Mouse (Mus musculus): ENCODE measurements around the gene Mapkapk2.
"Not testable (repeated sequence)": the region's sequence is repeated elsewhere in the genome, so short reads cannot be mapped to it uniquely, and the experiment has no call there.

Gene Mapkapk2

DNA sequence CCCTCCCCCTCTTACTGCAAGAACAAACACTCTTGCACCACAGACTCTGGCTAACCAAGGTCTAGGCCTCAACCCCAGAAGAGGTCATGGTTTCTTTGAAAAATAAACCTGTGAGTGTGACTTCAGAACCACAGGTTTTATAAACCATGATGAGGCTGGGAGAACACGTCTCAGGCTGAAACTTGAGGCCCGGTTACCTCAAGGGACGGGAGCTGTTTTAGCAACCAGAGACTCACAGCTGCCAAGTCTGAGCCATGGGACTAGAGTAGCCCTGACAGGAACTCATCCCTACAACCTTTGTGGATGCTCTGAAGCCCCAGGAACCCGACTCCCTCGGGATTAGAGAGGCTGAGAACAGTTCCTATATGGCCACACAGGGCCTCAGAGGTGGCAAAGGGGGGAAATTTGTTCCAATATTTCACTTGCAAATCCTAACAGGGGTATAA, 48.2 kb downstream of the Mapkapk2 start:
- no peak for DNase-seq (ENCODE audit: low spot score in 2 of 2)

DNA sequence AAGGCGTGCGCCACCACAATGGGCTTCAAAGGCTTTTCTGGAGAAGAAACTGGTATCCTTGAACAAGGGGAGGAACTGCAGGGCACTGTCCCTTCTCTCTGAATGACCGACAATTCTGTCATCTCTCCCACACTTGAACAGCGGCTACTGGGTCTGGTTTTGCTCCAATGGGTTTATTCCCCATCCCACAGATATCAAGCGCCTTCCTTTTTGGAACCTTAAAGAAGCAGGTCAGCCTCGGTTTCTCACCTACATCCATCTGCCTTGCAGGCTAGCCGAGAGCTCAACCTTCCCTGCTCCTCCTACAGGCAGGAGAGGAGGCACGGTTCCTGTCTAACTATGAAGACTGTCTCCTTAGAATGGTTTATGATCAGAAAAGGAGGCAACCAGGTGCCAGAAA, 48.7 kb downstream of the Mapkapk2 start:
- DNase-seq (ENCODE audit: low spot score in 2 of 2), result no peak

GRCm38 (mm10) chr1:131048121-131048863, 49.3 kb downstream of the Mapkapk2 start:
- DNase-seq (ENCODE audit: low spot score in 2 of 2), result no peak

GRCm38 (mm10) chr1:131046607-131047006, 51.0 kb downstream of the Mapkapk2 start:
- no peak for DNase-seq (ENCODE audit: low spot score in 2 of 2)

DNA sequence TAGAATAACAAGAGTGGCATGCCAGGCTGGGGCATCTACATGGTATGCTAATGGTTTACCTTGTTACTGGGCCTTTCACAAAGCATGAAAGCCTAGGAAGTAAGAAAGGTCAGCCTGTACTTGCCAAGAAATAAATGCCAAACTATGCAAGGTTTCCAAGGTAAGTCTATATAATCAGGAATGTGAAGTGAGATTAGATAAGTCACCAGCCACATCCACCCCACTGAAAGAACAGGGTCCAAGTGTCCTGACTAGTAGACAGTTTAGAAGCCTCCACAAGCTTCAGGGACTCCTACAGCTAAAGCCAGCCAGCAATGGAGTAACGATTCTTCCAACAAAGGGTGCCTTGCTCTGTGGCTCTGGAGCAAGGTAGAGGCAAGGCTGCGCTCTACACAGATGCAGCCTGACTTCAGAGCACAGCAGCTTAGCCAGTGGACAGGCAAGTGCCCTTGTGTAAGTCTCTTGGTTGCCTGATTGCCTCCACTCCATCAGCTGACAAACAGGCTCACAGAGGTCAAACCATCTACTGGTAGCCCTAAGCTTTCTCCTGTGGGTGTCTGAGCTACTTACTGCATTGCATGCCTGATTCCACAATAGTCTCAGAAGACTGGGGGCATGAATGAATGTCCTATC, 51.8 kb downstream of the Mapkapk2 start:
- DNase-seq (ENCODE audit: low spot score in 2 of 2), result no peak

- no peak for DNase-seq (ENCODE audit: low spot score in 2 of 2)
These were observed 54.0 kb downstream of the Mapkapk2 start for GRCm38 (mm10) chr1:131043636-131044035.

- DNase-seq (ENCODE audit: low spot score in 2 of 2), result no peak
These were observed 54.9 kb downstream of the Mapkapk2 start for GRCm38 (mm10) chr1:131042721-131043120.

DNA sequence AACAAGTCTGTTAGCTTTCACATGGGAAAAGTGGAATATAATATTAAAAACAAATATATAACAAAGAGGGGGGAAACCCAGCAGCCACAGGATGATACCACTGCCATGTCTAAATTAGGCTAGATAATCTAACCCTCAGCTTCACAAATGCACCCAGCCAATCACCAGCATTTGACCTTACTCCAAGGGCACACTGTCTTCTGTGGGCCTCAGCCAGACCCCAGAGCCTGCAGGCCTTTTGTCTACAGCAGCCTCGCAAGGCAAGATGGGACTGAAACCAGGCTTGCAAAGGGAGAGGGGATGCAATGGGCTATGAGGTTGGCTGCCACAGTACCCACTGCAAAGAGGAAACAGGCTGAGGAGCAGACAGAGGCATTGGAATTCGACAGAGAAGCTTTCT, 55.4 kb downstream of the Mapkapk2 start:
- DNase-seq (ENCODE audit: low spot score in 2 of 2), result no peak

- no peak for DNase-seq (ENCODE audit: low spot score in 2 of 2)
These were observed 58.1 kb downstream of the Mapkapk2 start for GRCm38 (mm10) chr1:131039479-131039878.

- DNase-seq (ENCODE audit: low spot score in 2 of 2), result no peak
These were observed 59.1 kb downstream of the Mapkapk2 start for GRCm38 (mm10) chr1:131038415-131039017.

DNA sequence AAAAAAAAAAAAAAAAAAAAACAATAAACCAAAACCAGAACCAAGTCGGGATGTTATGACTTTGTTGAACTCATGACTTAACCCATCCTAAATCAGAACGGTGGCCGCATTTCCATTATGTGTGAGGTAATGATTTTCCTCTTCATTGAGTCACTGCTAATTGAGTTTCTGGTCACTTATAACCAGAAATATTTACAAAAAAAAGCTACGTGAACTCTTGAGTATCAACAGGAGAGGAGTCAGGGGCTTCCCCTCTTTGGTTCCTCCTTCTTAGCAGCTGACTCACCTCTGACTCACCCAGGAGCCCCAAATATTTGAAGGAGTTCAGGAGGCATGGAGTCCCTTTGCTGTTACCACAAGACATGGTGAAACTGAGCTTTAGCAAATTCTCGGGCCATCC, 59.6 kb downstream of the Mapkapk2 start:
- no peak for DNase-seq (ENCODE audit: low spot score in 2 of 2)

DNA sequence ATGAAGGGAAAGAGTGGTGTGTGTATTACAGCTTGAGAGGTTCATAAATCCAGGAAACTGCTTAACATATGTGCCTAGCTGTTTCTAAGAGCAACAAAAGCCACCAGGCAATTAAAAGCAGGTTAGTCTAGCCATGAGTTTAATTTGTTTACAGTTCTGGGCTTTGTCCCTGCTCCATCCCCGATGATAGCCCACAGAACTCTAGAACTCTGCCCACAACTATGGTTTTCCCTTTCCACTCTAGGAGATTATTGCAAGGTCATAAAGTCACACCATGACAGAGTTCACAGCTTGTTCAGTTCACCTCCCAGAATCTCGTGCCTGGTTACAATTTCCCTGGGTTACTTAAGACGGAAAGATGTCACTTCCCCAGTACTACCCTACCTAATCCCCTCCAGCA, 66.4 kb downstream of the Mapkapk2 start:
- DNase-seq (ENCODE audit: low spot score in 2 of 2), result no peak

DNA sequence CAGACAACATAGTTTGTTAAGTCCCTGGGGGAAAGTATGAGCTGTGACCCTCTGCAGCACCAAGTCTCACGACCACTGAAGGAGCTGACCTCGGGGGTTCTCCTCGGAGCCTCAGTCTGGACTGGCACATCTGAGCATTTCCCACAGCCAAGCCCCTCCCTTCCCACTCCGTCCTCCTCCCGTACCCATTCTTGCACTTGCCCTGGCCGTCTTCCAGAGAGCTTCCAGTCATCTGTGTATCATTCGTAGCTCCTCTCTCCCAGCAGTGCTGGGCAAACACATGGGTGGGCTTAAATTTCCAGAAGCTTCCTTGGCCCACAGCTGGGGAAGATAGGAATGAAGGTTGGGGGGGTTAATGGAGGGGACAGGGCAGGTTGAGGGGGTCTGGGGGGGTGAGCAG, 67.4 kb downstream of the Mapkapk2 start:
- no peak for DNase-seq (ENCODE audit: low spot score in 2 of 2)

GRCm38 (mm10) chr1:131029215-131029614, 68.4 kb downstream of the Mapkapk2 start:
- DNase-seq (ENCODE audit: low spot score in 2 of 2), result no peak

GRCm38 (mm10) chr1:131025843-131026190, 71.8 kb downstream of the Mapkapk2 start:
- DNase-seq (ENCODE audit: low spot score in 2 of 2), result no peak

DNA sequence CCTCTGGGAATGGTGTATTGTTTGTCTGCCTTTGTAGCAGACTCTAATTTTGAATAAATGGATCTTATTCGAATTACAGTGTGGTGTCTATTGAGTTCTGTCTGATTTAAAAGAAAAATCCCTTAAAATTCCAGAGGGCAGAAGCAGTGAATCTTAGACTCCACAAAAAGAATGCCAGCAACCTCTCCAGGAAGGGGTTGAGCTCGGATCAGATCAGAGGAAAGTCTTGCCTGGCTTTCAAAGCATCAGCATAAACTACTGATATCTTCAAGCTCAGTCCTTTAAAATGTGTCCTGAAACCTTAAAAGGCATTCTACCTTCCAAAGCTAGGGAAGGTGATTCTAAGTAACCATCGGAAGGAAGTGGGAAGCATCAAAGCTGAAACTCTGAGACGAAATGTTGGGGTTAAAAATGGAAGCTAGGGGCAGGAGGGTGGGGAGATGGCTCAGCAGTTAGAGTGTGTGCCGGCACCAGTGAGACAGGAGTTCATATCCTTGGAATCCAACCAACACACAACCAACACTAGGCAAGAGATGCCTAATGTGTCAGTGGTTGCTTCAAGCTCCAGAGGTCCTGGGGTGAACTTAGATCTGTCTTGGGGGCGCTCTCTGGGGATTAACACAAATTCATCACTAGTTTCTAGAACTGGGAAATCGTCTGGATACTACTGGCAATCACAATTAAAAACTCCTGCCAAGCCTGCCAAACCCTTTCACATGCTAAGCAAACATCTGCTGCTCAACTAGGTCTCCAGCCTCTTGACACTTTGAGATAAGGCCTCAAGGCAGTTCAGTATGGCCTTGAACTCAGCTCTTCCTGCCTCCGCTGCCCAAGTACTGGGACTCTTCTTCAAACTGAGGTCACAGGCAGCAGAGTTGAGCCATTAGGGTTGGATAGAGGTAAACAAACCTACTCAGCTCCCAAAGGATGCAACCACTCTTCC, 72.5 kb downstream of the Mapkapk2 start:
- DNase-seq (ENCODE audit: low spot score in 2 of 2), result no peak

- DNase-seq (ENCODE audit: low spot score in 2 of 2), result not testable (repeated sequence)
These were observed 74.3 kb downstream of the Mapkapk2 start for GRCm38 (mm10) chr1:131023250-131023858.

GRCm38 (mm10) chr1:131022591-131023249, 74.9 kb downstream of the Mapkapk2 start:
- DNase-seq (ENCODE audit: low spot score in 2 of 2), result no peak

DNA sequence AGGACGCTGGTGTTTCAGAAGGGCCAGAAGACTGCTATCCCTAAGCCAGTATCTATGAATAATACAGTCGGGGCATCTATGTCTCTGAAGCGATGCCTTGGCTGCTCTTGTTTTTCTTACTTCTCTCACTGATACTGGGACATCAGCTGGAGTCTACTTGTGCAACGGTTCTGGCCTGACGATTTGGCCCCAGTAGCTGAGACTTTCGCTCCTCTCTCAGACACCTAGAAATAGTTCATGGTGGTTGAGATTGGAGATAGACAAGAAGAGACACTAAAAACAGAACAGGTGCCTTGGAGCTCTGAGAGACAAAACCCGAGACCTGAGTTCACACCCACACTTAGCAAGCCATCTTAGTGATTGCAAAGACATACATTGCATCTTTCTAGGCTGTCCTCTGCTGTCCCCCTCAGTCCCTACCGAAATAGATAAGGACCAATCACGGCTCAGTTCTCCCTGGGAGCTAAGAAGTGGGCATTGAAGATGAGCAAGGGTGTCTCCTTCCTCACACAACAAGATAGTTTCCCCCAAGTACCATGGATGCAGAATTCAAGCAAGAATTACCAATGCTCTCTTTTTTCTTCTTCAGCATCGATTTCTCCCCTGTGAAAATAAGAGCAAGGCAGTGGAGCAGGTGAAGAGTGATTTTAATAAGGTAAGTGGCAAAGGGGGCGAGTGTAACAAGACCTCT, 75.6 kb downstream of the Mapkapk2 start:
- DNase-seq (ENCODE audit: low spot score in 2 of 2), result no peak

- DNase-seq (ENCODE audit: low spot score in 2 of 2), result no peak
These were observed 76.2 kb downstream of the Mapkapk2 start for GRCm38 (mm10) chr1:131021438-131021837.

All from right cerebral cortex, adult 2 months (tissue).